8 mouse cellular contexts compared by ENCODE assay signal in genomic region chr4:66403116-66403707, GRCm38 (mm10). TPM values are rescaled to one million over a fixed set of nuclear protein-coding genes. Genes with fewer than 3 reads are reported as not detected.
DNase-seq lines count a peak whose midpoint lies in the region; ATAC-seq and TF ChIP-seq lines count a peak whose summit lies in the region.

No protein-coding gene starts in this region.

- H3K9me3 ChIP-seq in ES-Bruce4 (replicated peaks; ENCODE audit: control insufficient read depth, insufficient read depth, low read length, poor library complexity, severe bottlenecking) = no peaks in the 10 kb centered on the region
- no peaks in the 10 kb centered on the region for H3K9me3 ChIP-seq in forebrain, embryonic 15.5 days
- no peaks in the 10 kb centered on the region for H3K9me3 ChIP-seq in liver, embryonic 14.5 days (ENCODE audit: control insufficient read depth, low read length)

- H3K9ac ChIP-seq in ES-Bruce4 (ENCODE audit: low read depth, poor library complexity, severe bottlenecking) = no peak overlapping the region
- peak overlapping the region; percentile 79 for H3K9ac ChIP-seq in forebrain, embryonic 15.5 days (replicated peaks)
- H3K9ac ChIP-seq in liver, embryonic 14.5 days (replicated peaks) = no peak overlapping the region

- H3K4me1 ChIP-seq in ES-Bruce4 (ENCODE audit: control insufficient read depth, insufficient read depth, low read length) = no peaks in the 10 kb centered on the region
- peaks cover 27% of the 10 kb centered on the region for H3K4me1 ChIP-seq in forebrain, embryonic 15.5 days
- no peaks in the 10 kb centered on the region for H3K4me1 ChIP-seq in liver, embryonic 14.5 days (replicated peaks; ENCODE audit: control insufficient read depth in 2 of 2, insufficient read depth in 2 of 2, low read length in 1 of 2)

- intact Hi-C loops in left cerebral cortex, postnatal 14 days (cut with DNase I) = loop anchor here (5.0 kb wide), 1 partner anchor 746 kb away; no protein-coding TSS in a partner anchor

- under 1% methylated on average over 22 of the region's 22 CpGs for WGBS in forebrain, embryonic 15.5 days
- 2% methylated on average over 22 of the region's 22 CpGs for WGBS in liver, embryonic 14.5 days (ENCODE audit: insufficient replicate concordance)

- no peaks in the 10 kb centered on the region for H3K36me3 ChIP-seq in ES-Bruce4 (ENCODE audit: control insufficient read depth, insufficient read depth, low read length, poor library complexity, severe bottlenecking)
- no peaks in the 10 kb centered on the region for H3K36me3 ChIP-seq in forebrain, embryonic 15.5 days
- H3K36me3 ChIP-seq in liver, embryonic 14.5 days (replicated peaks; ENCODE audit: control insufficient read depth, insufficient read depth, low read depth) = no peaks in the 10 kb centered on the region

- H3K4me3 ChIP-seq in ES-Bruce4 (ENCODE audit: low read depth, low read length) = peak overlapping the region; percentile 85
- H3K4me3 ChIP-seq in forebrain, embryonic 15.5 days = peak overlapping the region; percentile 80
- peak overlapping the region in 1 of 2 experiments; percentile 45; a peak in 1 of 4 replicates for H3K4me3 ChIP-seq in liver, embryonic 14.5 days (ENCODE audit: insufficient read depth in 1 of 2, low read depth in 2 of 2, low read length in 2 of 2)

- no peak overlapping the region for H3K27ac ChIP-seq in ES-Bruce4 (ENCODE audit: insufficient read depth, low read length)
- 0 out of 2 replicates have a peak overlapping the region, but pooled peaks have one; percentile 68 for H3K27ac ChIP-seq in forebrain, embryonic 15.5 days (replicated peaks)
- H3K27ac ChIP-seq in liver, embryonic 14.5 days = no peak overlapping the region

- peak; percentile 65 for DNase-seq in cerebellum, adult 9-10 months
- DNase-seq in cerebellum, adult 11-12 months = no peak
- no peak for DNase-seq in liver, embryonic 14.5 days (ENCODE audit: low read depth in 3 of 3, low spot score in 3 of 3)
- no peak for DNase-seq in spleen, postnatal 14 days (ENCODE audit: low spot score in 2 of 2)
- DNase-seq in left cerebral cortex, postnatal 14 days (ENCODE audit: low spot score in 2 of 2) = no peak
- DNase-seq in right cerebral cortex, postnatal 4 days = no peak

- TF ChIP-seq CTCF in ES-Bruce4 (IDR thresholded peaks at IDR 0.05; ENCODE audit: low read depth, low read length) = no peak
- TF ChIP-seq CTCF in liver, embryonic 14.5 days (IDR thresholded peaks at IDR 0.05; ENCODE audit: low read depth) = no peak

- ATAC-seq in forebrain, embryonic 15.5 days (replicated peaks) = peak; percentile 3
- no peak for ATAC-seq in liver, embryonic 14.5 days (ENCODE audit: insufficient read depth)

- H3K27me3 ChIP-seq in ES-Bruce4 (ENCODE audit: control insufficient read depth, insufficient read depth, low read length, poor library complexity, severe bottlenecking) = peaks cover 20% of the 10 kb centered on the region
- peaks cover 14% of the 10 kb centered on the region; the same call in 1 of the 2 replicates for H3K27me3 ChIP-seq in forebrain, embryonic 15.5 days
- peaks cover 29% of the 10 kb centered on the region for H3K27me3 ChIP-seq in liver, embryonic 14.5 days (ENCODE audit: control insufficient read depth, insufficient read depth, low read length)

- peak overlapping the region; percentile 98 for H3K4me2 ChIP-seq in forebrain, embryonic 15.5 days (replicated peaks)
- H3K4me2 ChIP-seq in liver, embryonic 14.5 days (ENCODE audit: low read depth) = peak overlapping the region; percentile 50

- TF ChIP-seq EP300 in ES-Bruce4 (IDR thresholded peaks at IDR 0.05; ENCODE audit: insufficient read depth, low read depth, low read length) = no peak
- TF ChIP-seq EP300 in liver, embryonic 14.5 days (IDR thresholded peaks at IDR 0.05; ENCODE audit: low read depth) = no peak

- no peak for TF ChIP-seq POLR2A in ES-Bruce4 (IDR thresholded peaks at IDR 0.05; ENCODE audit: insufficient read depth, low read length)

RNA-seq across cellular contexts. Expression of gene Astn2, which starts 1.2 kb away (rescaled TPM):
- polyA plus RNA-seq in ES-Bruce4 (2011; ENCODE audit: insufficient read depth, insufficient read length, low read depth, missing spikeins) = 0.29 TPM in 1 of 2 replicates, not detected in the other
- polyA plus RNA-seq in forebrain, embryonic 15.5 days (2015; fragmentation: Nextera tagmentation; extraction: Ambion mirVana) = 1.2 and 1.4 TPM in 2 replicates
- polyA plus RNA-seq in liver, embryonic 14.5 days (2012; rRNA removed) = 0.09 and 0.16 TPM in 2 replicates
- 0.04 TPM in 1 of 2 replicates, not detected in the other for polyA plus RNA-seq in liver, embryonic 14.5 days (2014; fragmentation: Nextera tagmentation; extraction: Ambion mirVana)
- total RNA-seq in left cerebral cortex, postnatal 14 days (2021) = 10 to 100 TPM; 40.4 to 43.4 TPM
